Mouse (Mus musculus) small intestine, adult 2 months (tissue): ENCODE data around the gene Use1.
"Not testable (repeated sequence)": the region's sequence is repeated elsewhere in the genome, so short reads cannot be mapped to it uniquely, and the experiment has no call there.

ENCODE experiments used
- CTCF ChIP-seq: fragments of 200-500 bp; IDR thresholded peaks from 2 replicates; pipeline ENCODE4 v1.5.1; 2012; ENCODE audit warnings: low read depth, mild to moderate bottlenecking, control low read depth, inconsistent platforms, low read length, moderate library complexity, mixed read lengths; ENCODE audit not compliant: insufficient replicate concordance, insufficient read length; ENCODE audit errors: extremely low read depth
- POLR2A ChIP-seq: fragments of 200-500 bp; IDR thresholded peaks from 2 replicates; pipeline ENCODE4 v1.6.1; 2012; ENCODE audit warnings: low read depth, mild to moderate bottlenecking, control low read depth, inconsistent platforms, low read length, moderate library complexity

GRCm38 (mm10) chr8:71337834-71338233 lies 28.8 kb upstream of the Use1 start:
- TF ChIP-seq CTCF, POLR2A: not testable (repeated sequence)
